Mouse (Mus musculus) gastrocnemius, adult 2 months (tissue): ENCODE data around the gene Pabpc1l. TPM values are rescaled to one million over a fixed set of nuclear protein-coding genes. Genes with fewer than 3 reads are reported as not detected.

Experiments
- DNase-seq: peaks from one replicate; pipeline ENCODE4 v3.0.0; 2022
- H3K27ac ChIP-seq: fragments of 200-600 bp; 2 replicates; pipeline ENCODE4 v1.8.1; 2022; ENCODE audit warnings: mild to moderate bottlenecking
- H3K4me3 ChIP-seq: fragments of 200-600 bp; 2 replicates; pipeline ENCODE4 v1.8.1; 2022; ENCODE audit warnings: mild to moderate bottlenecking, moderate library complexity
- CTCF ChIP-seq: fragments of 200-600 bp; IDR thresholded peaks from 2 replicates; pipeline ENCODE4 v1.8.1; 2022; ENCODE audit warnings: antibody characterized with exemption, mild to moderate bottlenecking, moderate library complexity
- intact Hi-C: fragments of 180-260 bp; cut with DNase I; formaldehyde crosslinking; loops from one replicate; pipeline ENCODE4 v1.15.1; 2025
- long read RNA-seq, 2 experiments: library from polyadenylated mRNA; stranded (forward); transcript quantifications; one replicate each; pipeline ENCODE4 v2.0.0; 2021
- total RNA-seq, 2 experiments: library from RNA; stranded (reverse); gene quantifications; 2 replicates each; pipeline ENCODE4 v1.2.3; 2021

Gene Pabpc1l
- not detected for total RNA-seq
- long read RNA-seq, experiment 1: 0 reads
- long read RNA-seq, experiment 2: 0 reads

- TF ChIP-seq CTCF: no peak
- DNase-seq: no peak
- H3K27ac ChIP-seq: no peak within 1 kb of the TSS
- no peak within 1 kb of the TSS for H3K4me3 ChIP-seq
- intact Hi-C loops: no loop called here
Observed at GRCm38 (mm10) chr2:164025150-164025549, at the start of gene Pabpc1l. TSS of gene Pabpc1l (plus strand) at chr2:164025450.

DNA sequence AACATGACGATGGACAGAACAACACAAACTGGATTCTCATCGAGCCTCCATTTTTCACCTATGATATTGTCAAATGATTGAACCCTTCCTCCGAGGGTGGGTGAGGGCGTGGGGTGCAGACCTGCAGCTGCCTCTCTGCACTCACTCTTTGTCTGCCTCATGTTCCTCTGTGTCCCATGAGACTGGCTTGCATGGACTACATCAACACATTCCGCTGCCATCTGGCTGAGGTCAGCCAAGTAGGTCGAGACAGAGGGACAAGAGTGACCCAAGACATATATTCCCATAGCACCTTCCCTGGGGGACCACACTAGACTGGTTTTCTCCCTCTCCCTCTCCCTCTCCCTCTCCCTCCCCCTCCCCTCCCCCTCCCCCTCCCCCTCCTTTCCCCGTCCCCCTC lies 48.8 kb upstream of the Pabpc1l start:
- no peak overlapping the region for H3K27ac ChIP-seq
- intact Hi-C loops: no loop called here
- no peak for TF ChIP-seq CTCF
- no peak for DNase-seq
- no peak overlapping the region for H3K4me3 ChIP-seq

DNA sequence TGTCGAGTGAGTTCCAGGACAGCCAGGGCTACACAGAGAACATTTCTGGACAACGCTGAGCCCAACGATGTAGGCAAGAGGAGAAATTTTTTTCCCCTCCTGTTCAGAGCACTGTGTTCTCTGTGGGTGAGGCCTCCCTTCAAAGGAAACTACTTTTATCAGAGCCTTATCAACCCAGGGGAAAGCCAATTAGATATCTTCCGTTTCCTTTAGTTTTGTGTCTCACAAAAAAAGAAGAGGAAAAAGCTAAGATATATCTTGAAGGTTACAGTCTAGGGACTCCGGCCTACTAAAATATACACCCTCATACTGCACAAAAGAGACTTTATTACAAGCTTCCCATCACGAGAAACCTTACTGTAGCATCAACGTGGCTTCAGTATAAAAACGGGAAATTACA lies 38.0 kb upstream of the Pabpc1l start:
- DNase-seq: no peak
- TF ChIP-seq CTCF: no peak

GRCm38 (mm10) chr2:163992871-163993270 lies 32.4 kb upstream of the Pabpc1l start:
- no peak overlapping the region for H3K27ac ChIP-seq
- no peak for TF ChIP-seq CTCF
- DNase-seq: no peak
- intact Hi-C loops: no loop called here
- no peak overlapping the region for H3K4me3 ChIP-seq

More for the DNA sequence above, 38.0 kb upstream of the Pabpc1l start:
- intact Hi-C loops: no loop called here
- H3K27ac ChIP-seq: no peak overlapping the region
- H3K4me3 ChIP-seq: no peak overlapping the region

GRCm38 (mm10) chr2:163994654-163994976 lies 30.6 kb upstream of the Pabpc1l start, which contains the start of gene Ywhab:
TSS of gene Ywhab (plus strand) at chr2:163994960.
- no peak for TF ChIP-seq CTCF
- Histone ChIP-seq H3K4me3 (peak within 1 kb of the TSS; percentile 97), H3K27ac (peak within 1 kb of the TSS; percentile 96)
- intact Hi-C loops: no loop called here
- DNase-seq: no peak

GRCm38 (mm10) chr2:163994977-163995862 lies 30.0 kb upstream of the Pabpc1l start:
- intact Hi-C loops: loop anchor here (5.0 kb wide), 1 partner anchor 77 kb away; the partner anchor contains the start of genes Stk4 and Tomm34
- Histone ChIP-seq H3K4me3 (peak overlapping the region; percentile 97), H3K27ac (peak overlapping the region; percentile 96)
- peak; percentile 96 for DNase-seq
- no peak for TF ChIP-seq CTCF

DNA sequence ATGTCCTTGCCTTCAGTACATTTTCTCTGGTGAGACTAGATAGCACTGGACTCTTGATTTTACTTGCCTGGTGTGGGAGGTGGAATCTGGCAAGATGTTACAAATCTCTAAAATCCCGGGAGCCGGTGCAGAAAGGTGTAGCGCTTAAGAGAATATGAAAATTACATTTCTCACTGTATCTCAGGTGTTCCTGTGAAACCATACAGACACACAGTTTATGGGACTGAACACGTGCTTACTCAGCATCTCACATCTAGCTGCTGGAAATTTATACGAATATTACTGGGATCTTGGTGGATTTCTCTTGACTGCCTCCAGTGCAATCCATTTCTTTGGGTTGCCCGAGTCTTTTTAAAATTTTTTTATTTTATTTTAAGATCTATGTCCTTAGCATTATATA lies 29.0 kb upstream of the Pabpc1l start:
- DNase-seq: no peak
- H3K4me3 ChIP-seq: peak overlapping the region; percentile 97
- TF ChIP-seq CTCF: no peak
- H3K27ac ChIP-seq: peak overlapping the region; percentile 96
- intact Hi-C loops: loop anchor here (5.0 kb wide), 1 partner anchor 76 kb away; the partner anchor contains the start of genes Stk4 and Tomm34

DNA sequence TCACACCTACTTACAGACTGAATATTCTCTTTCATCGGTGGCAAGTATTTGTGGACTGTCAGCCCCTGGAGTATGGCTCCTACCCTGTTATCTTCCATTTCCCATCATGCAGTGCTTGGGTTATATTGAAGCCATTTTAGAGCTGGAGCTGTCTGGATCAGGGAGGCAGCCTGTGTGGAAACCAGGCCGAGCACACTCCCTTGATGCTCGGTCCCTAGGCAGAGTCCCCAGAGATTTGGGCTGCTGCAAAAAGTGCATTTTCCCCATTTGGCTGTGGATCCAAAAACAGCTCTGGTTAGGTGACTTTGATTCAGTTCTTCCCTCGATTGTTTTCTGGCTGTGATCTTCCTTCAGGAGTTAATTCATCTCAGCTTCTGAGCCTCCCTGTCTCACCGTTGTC lies 28.4 kb upstream of the Pabpc1l start:
- intact Hi-C loops: loop anchor here (5.0 kb wide), 1 partner anchor 75 kb away; the partner anchor contains the start of genes Stk4 and Tomm34
- Histone ChIP-seq H3K4me3 (peak overlapping the region; percentile 97), H3K27ac (peak overlapping the region; percentile 28; the same call in 1 of the 2 replicates)
- no peak for TF ChIP-seq CTCF
- DNase-seq: no peak

DNA sequence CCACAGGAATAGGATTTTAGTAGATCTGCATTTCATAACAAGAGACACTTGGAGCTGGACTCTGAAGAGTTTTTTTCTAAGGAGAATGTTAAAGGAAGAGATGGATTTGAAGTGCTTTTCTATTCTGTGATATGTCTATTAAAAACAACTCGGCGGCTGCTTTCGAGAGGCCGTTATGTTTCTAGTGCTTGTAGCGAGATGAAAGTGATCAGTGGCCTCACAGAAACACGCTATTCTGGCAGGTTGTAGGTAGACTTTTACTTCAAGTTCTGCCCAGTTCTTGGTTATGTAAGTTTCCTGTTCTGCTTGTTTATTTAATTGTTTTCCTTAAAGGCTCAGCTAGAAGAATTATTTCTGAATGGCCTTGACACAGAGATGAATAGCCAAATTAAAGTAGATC lies 26.3 kb upstream of the Pabpc1l start:
- DNase-seq: no peak
- H3K4me3 ChIP-seq: no peak overlapping the region
- H3K27ac ChIP-seq: 0 out of 2 replicates have a peak overlapping the region, but pooled peaks have one; percentile 10
- TF ChIP-seq CTCF: no peak
- intact Hi-C loops: loop anchor here (5.0 kb wide), 1 partner anchor 73 kb away; the partner anchor contains the start of genes Stk4 and Tomm34

GRCm38 (mm10) chr2:164002637-164003036 lies 22.6 kb upstream of the Pabpc1l start:
- intact Hi-C loops: no loop called here
- Histone ChIP-seq H3K27ac (no peak overlapping the region), H3K4me3 (no peak overlapping the region)
- no peak for TF ChIP-seq CTCF
- DNase-seq: no peak

DNA sequence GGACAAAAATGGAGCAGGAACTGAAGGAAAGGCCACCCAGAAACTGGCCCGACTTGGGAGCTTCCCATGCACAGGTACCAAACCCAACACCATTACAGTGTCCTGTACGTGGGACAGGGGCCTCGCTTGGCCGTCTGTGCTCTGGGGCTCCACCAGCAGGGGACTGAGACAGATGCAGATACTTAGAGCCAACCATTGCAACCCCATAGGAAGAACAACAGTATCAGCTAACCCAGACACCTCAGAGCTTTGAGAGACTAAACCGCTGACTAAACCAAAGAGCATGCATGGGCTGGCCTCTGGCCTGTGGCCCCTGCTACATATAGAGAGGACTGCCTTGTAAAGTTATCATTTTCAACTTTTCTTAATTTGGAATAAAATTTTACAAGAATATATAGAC lies 20.7 kb upstream of the Pabpc1l start:
- intact Hi-C loops: no loop called here
- DNase-seq: no peak
- no peak for TF ChIP-seq CTCF
- Histone ChIP-seq H3K27ac (no peak overlapping the region), H3K4me3 (no peak overlapping the region)

DNA sequence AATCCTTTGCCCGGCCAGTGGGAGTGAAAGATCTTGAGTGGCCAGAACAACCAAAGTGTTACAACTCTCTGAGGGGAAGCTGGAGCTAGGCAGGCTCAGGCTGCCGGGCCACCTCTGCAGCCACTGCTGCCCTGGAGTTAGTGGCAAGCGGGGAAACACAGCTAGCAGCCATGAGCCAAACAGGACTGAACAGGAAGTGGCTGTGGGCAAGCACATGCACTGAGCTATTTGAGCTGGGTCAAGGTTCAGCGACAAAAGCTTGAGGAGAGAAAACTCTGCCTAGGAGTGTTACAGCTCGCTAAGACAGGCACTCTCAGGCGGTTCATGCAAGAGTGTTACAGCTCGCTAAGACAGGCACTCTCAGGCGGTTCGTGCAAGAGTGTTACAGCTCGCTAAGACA lies 18.3 kb upstream of the Pabpc1l start:
- peak overlapping the region; percentile 15; the same call in 1 of the 2 replicates for H3K4me3 ChIP-seq
- intact Hi-C loops: no loop called here
- DNase-seq: peak; percentile 37
- no peak for TF ChIP-seq CTCF
- H3K27ac ChIP-seq: no peak overlapping the region

GRCm38 (mm10) chr2:164007547-164007946 lies 17.7 kb upstream of the Pabpc1l start:
- DNase-seq: no peak
- no peak for TF ChIP-seq CTCF
- Histone ChIP-seq H3K4me3 (no peak overlapping the region), H3K27ac (peak overlapping the region; percentile 2; the same call in 1 of the 2 replicates)
- intact Hi-C loops: no loop called here
